24 mouse cellular contexts compared by ENCODE assay signal in genomic region chr9:42732731-42733318, GRCm38 (mm10).
DNase-seq lines count a peak whose midpoint lies in the region; ATAC-seq lines count a peak whose summit lies in the region.
"Had no signal": no experiment of that assay in that cellular context is flagged by ENCODE, and none has a peak within 500 bp of the region (broad histone marks: within the 10 kb centered on the region; RNA-seq: fewer than 3 reads in every experiment).

No protein-coding gene starts in this region.

- H3K9me3 ChIP-seq in forebrain, embryonic 14.5 days (replicated peaks; ENCODE audit: control insufficient read depth, low read length): no peaks in the 10 kb centered on the region
- no peaks in the 10 kb centered on the region for H3K9me3 ChIP-seq in forebrain, embryonic 12.5 days
- H3K9me3 ChIP-seq in kidney, embryonic 14.5 days (ENCODE audit: control insufficient read depth, low read length): no peaks in the 10 kb centered on the region
- H3K9me3 ChIP-seq: embryonic facial prominence, embryonic 13.5 days; embryonic facial prominence, embryonic 15.5 days; forebrain, embryonic 15.5 days had no signal

- no peaks in the 10 kb centered on the region for H3K27me3 ChIP-seq in forebrain, embryonic 14.5 days (replicated peaks; ENCODE audit: control insufficient read depth, insufficient read depth, low read length)
- H3K27me3 ChIP-seq in forebrain, embryonic 12.5 days: no peaks in the 10 kb centered on the region
- no peaks in the 10 kb centered on the region for H3K27me3 ChIP-seq in kidney, embryonic 14.5 days (ENCODE audit: control insufficient read depth, insufficient read depth, low read length)
- H3K27me3 ChIP-seq: embryonic facial prominence, embryonic 13.5 days; embryonic facial prominence, embryonic 15.5 days; forebrain, embryonic 15.5 days had no signal

- peaks cover 12% of the 10 kb centered on the region; the same call in 1 of the 2 replicates for H3K4me1 ChIP-seq in forebrain, embryonic 14.5 days (ENCODE audit: control insufficient read depth, insufficient read depth, low read length)
- H3K4me1 ChIP-seq in forebrain, embryonic 12.5 days: peaks cover 32% of the 10 kb centered on the region
- H3K4me1 ChIP-seq in kidney, embryonic 14.5 days (ENCODE audit: control insufficient read depth, insufficient read depth, low read length): peaks cover 36% of the 10 kb centered on the region

- H3K9ac ChIP-seq in forebrain, embryonic 14.5 days (ENCODE audit: low read length): no peak overlapping the region
- no peak overlapping the region for H3K9ac ChIP-seq in forebrain, embryonic 12.5 days
- no peak overlapping the region for H3K9ac ChIP-seq in kidney, embryonic 14.5 days (ENCODE audit: low read depth, low read length)
- H3K9ac ChIP-seq: embryonic facial prominence, embryonic 13.5 days; embryonic facial prominence, embryonic 15.5 days; forebrain, embryonic 15.5 days; forebrain, postnatal 0 days had no signal

- no peak for ATAC-seq in forebrain, embryonic 14.5 days
- ATAC-seq in forebrain, embryonic 12.5 days (ENCODE audit: low FRiP score): no peak
- no peak for ATAC-seq in kidney, embryonic 14.5 days (ENCODE audit: low FRiP score, low TSS enrichment)
- no peak for ATAC-seq in monocyte, adult 5-6 weeks (replicated peaks; ENCODE audit: insufficient number of reproducible peaks, low FRiP score, low TSS enrichment, poor library complexity, severe bottlenecking)
- ATAC-seq: CD4-positive, CD25-positive, alpha-beta regulatory T cell, adult 4 months; forebrain, embryonic 15.5 days; forebrain, postnatal 0 days had no signal

- no peak overlapping the region for H3K4me2 ChIP-seq in forebrain, embryonic 14.5 days (ENCODE audit: low read length)
- no peak overlapping the region for H3K4me2 ChIP-seq in forebrain, embryonic 12.5 days
- no peak overlapping the region for H3K4me2 ChIP-seq in kidney, embryonic 14.5 days (replicated peaks; ENCODE audit: low read depth, low read length)
- H3K4me2 ChIP-seq: embryonic facial prominence, embryonic 13.5 days; embryonic facial prominence, embryonic 15.5 days; forebrain, embryonic 15.5 days had no signal

- WGBS in forebrain, embryonic 14.5 days: 41% methylated on average over 9 of the region's 9 CpGs
- WGBS in forebrain, embryonic 12.5 days: 68% methylated on average over 9 of the region's 9 CpGs
- WGBS in kidney, embryonic 14.5 days: 76% methylated on average over 9 of the region's 9 CpGs

- H3K27ac ChIP-seq in forebrain, embryonic 14.5 days (ENCODE audit: low read depth, low read length): no peak overlapping the region
- no peak overlapping the region for H3K27ac ChIP-seq in forebrain, embryonic 12.5 days
- H3K27ac ChIP-seq in kidney, embryonic 14.5 days (ENCODE audit: low read depth, low read length): no peak overlapping the region
- H3K27ac ChIP-seq: embryonic facial prominence, embryonic 13.5 days; embryonic facial prominence, embryonic 15.5 days; forebrain, embryonic 15.5 days had no signal

- peak; percentile 30 for DNase-seq in forebrain, embryonic 14.5 days (ENCODE audit: low spot score)
- DNase-seq in fat pad, adult 2 months (ENCODE audit: extremely low read depth, low read depth, low spot score): peak; percentile 92
- DNase-seq in retina, embryonic 14.5 days (ENCODE audit: low spot score): peak; percentile 46
- no peak for DNase-seq in lung, postnatal 36 days
- DNase-seq: adrenal gland, adult 2 months; adrenal gland, postnatal 10 days; adrenal gland, postnatal 25 days; B cell, adult 2 months; cerebellum, adult 11-12 months; cerebellum, adult 2 months; cerebellum, adult 9-11 months; cerebellum, postnatal 14 days; cerebellum, postnatal 36 days; embryo, embryonic 11 days; forebrain, postnatal 0 days had no signal

- no peaks in the 10 kb centered on the region for H3K36me3 ChIP-seq in forebrain, embryonic 14.5 days (ENCODE audit: control insufficient read depth, insufficient read depth, low read length)
- H3K36me3 ChIP-seq in forebrain, embryonic 12.5 days (replicated peaks): no peaks in the 10 kb centered on the region
- H3K36me3 ChIP-seq in kidney, embryonic 14.5 days (ENCODE audit: control insufficient read depth, insufficient read depth, low read length): no peaks in the 10 kb centered on the region
- H3K36me3 ChIP-seq: embryonic facial prominence, embryonic 13.5 days; embryonic facial prominence, embryonic 15.5 days; forebrain, embryonic 15.5 days; G1E had no signal

- no peak overlapping the region for H3K4me3 ChIP-seq in forebrain, embryonic 14.5 days (ENCODE audit: low read depth, low read length)
- no peak overlapping the region for H3K4me3 ChIP-seq in forebrain, embryonic 12.5 days (replicated peaks)
- H3K4me3 ChIP-seq in kidney, embryonic 14.5 days (ENCODE audit: low read length): no peak overlapping the region
- H3K4me3 ChIP-seq: embryonic facial prominence, embryonic 13.5 days; embryonic facial prominence, embryonic 15.5 days; erythroblast, embryonic 14.5 days; forebrain, embryonic 15.5 days had no signal
